Mouse (Mus musculus): Measurements from ENCODE around the gene Itga1. TPM values are rescaled to one million over a fixed set of nuclear protein-coding genes. Genes with fewer than 3 reads are reported as not detected.

Itga1 gene
- total and polyA plus RNA-seq, 3 experiments = under 0.01 to 0.04 (median 0.01) TPM

- no peak overlapping the region for H3K4me3 ChIP-seq (replicated peaks in 1 of 3; ENCODE audit: low read depth in 2 of 3, low read length in 2 of 3, poor library complexity in 1 of 3)
- no peaks in the 10 kb centered on the region for H3K4me1 ChIP-seq (ENCODE audit: control insufficient read depth in 1 of 2, insufficient read depth in 2 of 2)
- H3K9ac ChIP-seq (ENCODE audit: insufficient read depth, low read depth) = no peak overlapping the region
- H3K27ac ChIP-seq (ENCODE audit: insufficient read depth, low read depth) = no peak overlapping the region
- no peaks in the 10 kb centered on the region for H3K27me3 ChIP-seq (replicated peaks)
- TF ChIP-seq TCF12 (IDR thresholded peaks at IDR 0.05; ENCODE audit: low read depth, low read length) = no peak
- TF ChIP-seq USF1 (IDR thresholded peaks at IDR 0.05; ENCODE audit: low read depth, low read length) = no peak
- no peak for TF ChIP-seq CHD1 (IDR thresholded peaks at IDR 0.05; ENCODE audit: low read depth, low read length)
- no peak for TF ChIP-seq CTCF (conservative IDR thresholded peaks at IDR 0.05 in 1 of 2, IDR thresholded peaks at IDR 0.05 in 1 of 2; ENCODE audit: low read depth in 2 of 2, low read length in 2 of 2)
- TF ChIP-seq ELF1 (IDR thresholded peaks at IDR 0.05; ENCODE audit: low read depth, low read length) = no peak
- TF ChIP-seq RAD21 (IDR thresholded peaks at IDR 0.05; ENCODE audit: low read depth, low read length) = no peak
- TF ChIP-seq MEF2A (IDR thresholded peaks at IDR 0.05; ENCODE audit: borderline replicate concordance, low read depth, low read length) = no peak
- TF ChIP-seq POLR2A (IDR thresholded peaks at IDR 0.05; ENCODE audit: low read depth, low read length) = no peak
- TF ChIP-seq UBTF (IDR thresholded peaks at IDR 0.05; ENCODE audit: low read depth, low read length) = no peak
- no peak for TF ChIP-seq POLR2AphosphoS2 (IDR thresholded peaks at IDR 0.05; ENCODE audit: low read depth, low read length)
- no peak for TF ChIP-seq SMC3 (IDR thresholded peaks at IDR 0.05; ENCODE audit: low read depth, low read length)
- no peak for TF ChIP-seq RCOR1 (conservative IDR thresholded peaks at IDR 0.05; ENCODE audit: low read depth, low read length)
- no peaks in the 10 kb centered on the region for H3K79me2 ChIP-seq (replicated peaks; ENCODE audit: control insufficient read depth, extremely low read depth, insufficient read depth, poor library complexity, severe bottlenecking)
- no peaks in the 10 kb centered on the region for H3K36me3 ChIP-seq (replicated peaks in 1 of 2; ENCODE audit: control insufficient read depth in 1 of 2, insufficient read depth in 1 of 2, low read length in 1 of 2)
- dilution Hi-C loops (cut with MboI; ENCODE audit: extremely low pct_ligation_motif_present, extremely low pct_unique_long_range_greater_than_20kb, low sequenced_read_pairs) (no loop called here), in situ Hi-C loops (cut with MboI; ENCODE audit: low pct_ligation_motif_present, low pct_unique_long_range_greater_than_20kb, low sequenced_read_pairs) (no loop called here)
- H3K4me2 ChIP-seq (ENCODE audit: insufficient read depth, low read depth, poor library complexity, severe bottlenecking) = no peak overlapping the region
- H3K9me3 ChIP-seq (replicated peaks; ENCODE audit: low read length) = no peaks in the 10 kb centered on the region
- DNase-seq (ENCODE audit: extremely low read depth) = no peak
These were observed 70.4 kb downstream of the Itga1 start for GRCm38 (mm10) chr13:115031177-115032000.

- H3K36me3 ChIP-seq (replicated peaks in 1 of 2; ENCODE audit: control insufficient read depth in 1 of 2, insufficient read depth in 1 of 2, low read length in 1 of 2) = no peaks in the 10 kb centered on the region
- dilution Hi-C loops (cut with MboI; ENCODE audit: extremely low pct_ligation_motif_present, extremely low pct_unique_long_range_greater_than_20kb, low sequenced_read_pairs) = no loop called here
- in situ Hi-C loops (cut with MboI; ENCODE audit: low pct_ligation_motif_present, low pct_unique_long_range_greater_than_20kb, low sequenced_read_pairs) = no loop called here
- H3K4me2 ChIP-seq (ENCODE audit: insufficient read depth, low read depth, poor library complexity, severe bottlenecking) = no peak overlapping the region
- no peak overlapping the region for H3K27ac ChIP-seq (ENCODE audit: insufficient read depth, low read depth)
- no peaks in the 10 kb centered on the region for H3K9me3 ChIP-seq (replicated peaks; ENCODE audit: low read length)
- no peaks in the 10 kb centered on the region for H3K79me2 ChIP-seq (replicated peaks; ENCODE audit: control insufficient read depth, extremely low read depth, insufficient read depth, poor library complexity, severe bottlenecking)
- no peak for TF ChIP-seq KAT2A (IDR thresholded peaks at IDR 0.05; ENCODE audit: insufficient replicate concordance, low read length)
- TF ChIP-seq CHD2 (IDR thresholded peaks at IDR 0.05; ENCODE audit: low read length) = no peak
- TF ChIP-seq ETS1 (conservative IDR thresholded peaks at IDR 0.05; ENCODE audit: low read depth, low read length) = no peak
- no peaks in the 10 kb centered on the region for H3K27me3 ChIP-seq (replicated peaks)
- no peak overlapping the region for H3K9ac ChIP-seq (ENCODE audit: insufficient read depth, low read depth)
- peaks cover 5 to 22% of the 10 kb centered on the region in 2 experiments; a peak in 3 of 4 replicates for H3K4me1 ChIP-seq (ENCODE audit: control insufficient read depth in 1 of 2, insufficient read depth in 2 of 2)
- no peak for DNase-seq (ENCODE audit: extremely low read depth)
- no peak overlapping the region for H3K4me3 ChIP-seq (replicated peaks in 1 of 3; ENCODE audit: low read depth in 2 of 3, low read length in 2 of 3, poor library complexity in 1 of 3)
These were observed 76.4 kb downstream of the Itga1 start for GRCm38 (mm10) chr13:115025394-115025793.
